Mouse (Mus musculus): Measurements from ENCODE around the gene Kcnj9. TPM values are rescaled to one million over a fixed set of nuclear protein-coding genes. Genes with fewer than 3 reads are reported as not detected.

The Kcnj9 gene
- polyA plus RNA-seq, 1 experiment: 0.01 TPM

DNA sequence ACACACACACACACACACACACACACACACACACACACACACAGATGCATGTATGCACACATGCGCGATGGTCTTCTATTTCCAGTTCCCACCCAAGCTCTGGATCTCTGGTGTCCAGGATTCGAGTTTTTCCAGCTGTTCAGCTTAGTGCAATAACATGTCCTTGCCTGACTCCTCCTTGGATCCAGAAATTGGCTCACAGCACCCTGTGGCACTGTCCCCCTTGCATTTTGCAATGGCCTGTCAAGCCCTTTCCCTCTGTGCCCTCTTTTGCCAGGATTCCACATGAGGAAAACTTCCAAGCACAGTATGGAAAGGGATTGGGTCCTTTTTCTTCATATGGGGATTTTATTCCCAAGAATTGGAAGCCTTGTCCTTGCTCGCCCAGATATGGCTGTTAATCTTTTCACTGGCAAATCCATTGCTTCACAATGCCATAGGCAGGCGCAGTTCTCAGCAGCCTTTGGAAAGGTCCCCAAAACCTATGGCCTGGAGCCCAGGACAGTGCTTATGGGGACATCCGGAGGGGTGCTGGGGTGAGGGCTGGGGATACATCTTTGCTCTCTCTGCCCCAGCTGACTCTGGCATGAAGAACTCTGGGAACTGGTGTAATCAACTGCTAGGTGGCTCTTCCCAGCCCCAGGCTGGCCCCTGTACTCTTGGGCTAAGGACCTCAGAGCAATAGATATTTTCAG lies 32.2 kb downstream of the Kcnj9 start:
- Histone ChIP-seq H3K36me3 (ENCODE audit: control insufficient read depth, insufficient read depth) (no peaks in the 10 kb centered on the region), H3K27me3 (ENCODE audit: control insufficient read depth, insufficient read depth, insufficient read length) (no peaks in the 10 kb centered on the region), H3K4me2 (ENCODE audit: low read depth) (peak overlapping the region; percentile 78), H3ac (ENCODE audit: control insufficient read depth, insufficient read length) (peak overlapping the region; percentile 26), H3K79me2 (ENCODE audit: control insufficient read depth, insufficient read depth) (no peaks in the 10 kb centered on the region), H3K4me3 (peak overlapping the region; percentile 29)
- TF ChIP-seq POLR2A (IDR thresholded peaks at IDR 0.05; ENCODE audit: insufficient read length, low read depth) (peak; percentile 16), SRF (IDR thresholded peaks at IDR 0.05; ENCODE audit: control insufficient read depth, insufficient read length, low read depth) (no peak)

DNA sequence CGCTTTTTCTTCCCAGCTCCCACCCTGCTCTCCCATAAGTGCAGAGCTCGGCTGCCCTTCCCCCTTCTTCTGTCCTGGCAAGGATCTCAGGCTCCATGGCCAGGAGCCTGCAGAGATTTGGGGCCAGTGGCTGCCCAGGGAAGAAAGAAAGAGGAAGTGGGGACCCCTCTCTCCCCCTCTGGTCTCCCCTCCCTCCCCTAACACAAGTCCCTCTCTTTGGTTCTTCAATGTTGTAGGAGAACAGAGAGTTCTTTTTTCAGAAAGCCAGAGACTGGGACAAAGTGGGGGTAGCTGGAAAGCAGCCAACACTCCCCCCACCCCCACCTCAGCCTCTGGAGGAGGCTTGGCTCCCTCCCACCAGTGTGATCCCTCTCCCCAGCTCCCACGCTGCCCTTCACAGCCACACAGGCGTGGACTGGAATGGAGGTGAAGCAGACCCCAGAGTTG lies 33.3 kb downstream of the Kcnj9 start:
- Histone ChIP-seq H3K36me3 (ENCODE audit: control insufficient read depth, insufficient read depth) (no peaks in the 10 kb centered on the region), H3ac (ENCODE audit: control insufficient read depth, insufficient read length) (no peak overlapping the region), H3K4me3 (peak overlapping the region; percentile 29), H3K4me2 (ENCODE audit: low read depth) (peak overlapping the region; percentile 78), H3K27me3 (ENCODE audit: control insufficient read depth, insufficient read depth, insufficient read length) (no peaks in the 10 kb centered on the region), H3K79me2 (ENCODE audit: control insufficient read depth, insufficient read depth) (no peaks in the 10 kb centered on the region)
- no peak for TF ChIP-seq MYOD1 (IDR thresholded peaks at IDR 0.05; ENCODE audit: control insufficient read depth in 1 of 3, insufficient read length in 2 of 3, low read depth in 2 of 3)
- TF ChIP-seq MYOG (IDR thresholded peaks at IDR 0.05; ENCODE audit: control insufficient read depth in 1 of 3, insufficient read depth in 1 of 3, insufficient read length in 2 of 3, low read depth in 2 of 3): no peak
- no peak for TF ChIP-seq E2F4 (IDR thresholded peaks at IDR 0.05; ENCODE audit: insufficient read depth)
- no peak for TF ChIP-seq POLR2A (IDR thresholded peaks at IDR 0.05; ENCODE audit: insufficient read length, low read depth)
- TF ChIP-seq TCF3 (IDR thresholded peaks at IDR 0.05; ENCODE audit: insufficient read length, low read depth): no peak
- no peak for TF ChIP-seq REST (IDR thresholded peaks at IDR 0.05; ENCODE audit: insufficient read depth, insufficient read length)
- no peak for TF ChIP-seq SRF (IDR thresholded peaks at IDR 0.05; ENCODE audit: control insufficient read depth, insufficient read length, low read depth)
- TF ChIP-seq CEBPB (IDR thresholded peaks at IDR 0.05; ENCODE audit: insufficient read depth, poor library complexity, severe bottlenecking): no peak
- TF ChIP-seq USF1 (IDR thresholded peaks at IDR 0.05; ENCODE audit: low read depth): no peak
- TF ChIP-seq MAX (IDR thresholded peaks at IDR 0.05; ENCODE audit: low read depth): no peak
- no peak for TF ChIP-seq POLR2AphosphoS2 (IDR thresholded peaks at IDR 0.05; ENCODE audit: insufficient read length, low read depth)
- TF ChIP-seq TCF12 (IDR thresholded peaks at IDR 0.05; ENCODE audit: insufficient read depth, poor library complexity, severe bottlenecking): no peak

DNA sequence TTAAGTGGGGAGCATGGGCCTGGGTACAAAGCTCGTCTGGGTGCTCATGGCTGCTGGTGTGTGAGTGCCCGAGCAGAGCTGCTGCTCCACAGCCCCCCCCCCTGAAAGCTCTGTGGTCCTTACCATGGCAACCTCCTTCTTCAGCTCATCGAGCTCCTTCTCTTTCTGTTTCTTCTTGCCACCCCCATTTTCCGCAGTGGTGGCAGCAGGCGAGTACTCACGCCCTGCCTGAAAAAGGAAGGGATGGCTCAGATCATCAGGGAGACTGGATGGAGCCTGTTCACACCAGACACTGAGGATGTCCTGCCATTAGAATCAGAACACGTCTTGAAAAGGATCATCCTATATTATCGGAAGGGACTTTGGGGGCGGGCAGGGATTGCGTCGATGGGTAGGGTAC lies 35.7 kb downstream of the Kcnj9 start:
- no peak overlapping the region for H3K4me3 ChIP-seq
- H3ac ChIP-seq (ENCODE audit: control insufficient read depth, insufficient read length): no peak overlapping the region
- H3K79me2 ChIP-seq (ENCODE audit: control insufficient read depth, insufficient read depth): no peaks in the 10 kb centered on the region
- no peak overlapping the region for H3K4me2 ChIP-seq (ENCODE audit: low read depth)
- H3K27me3 ChIP-seq (ENCODE audit: control insufficient read depth, insufficient read depth, insufficient read length): no peaks in the 10 kb centered on the region
- no peaks in the 10 kb centered on the region for H3K36me3 ChIP-seq (ENCODE audit: control insufficient read depth, insufficient read depth)
- TF ChIP-seq TCF3 (IDR thresholded peaks at IDR 0.05; ENCODE audit: insufficient read length, low read depth): no peak

- H3K36me3 ChIP-seq (ENCODE audit: control insufficient read depth, insufficient read depth): no peaks in the 10 kb centered on the region
- TF ChIP-seq MAX (IDR thresholded peaks at IDR 0.05; ENCODE audit: low read depth) (no peak), E2F4 (IDR thresholded peaks at IDR 0.05; ENCODE audit: insufficient read depth) (no peak), USF1 (IDR thresholded peaks at IDR 0.05; ENCODE audit: low read depth) (no peak), POLR2A (IDR thresholded peaks at IDR 0.05; ENCODE audit: insufficient read length, low read depth) (no peak), REST (IDR thresholded peaks at IDR 0.05; ENCODE audit: insufficient read depth, insufficient read length) (no peak), MYOD1 (IDR thresholded peaks at IDR 0.05; ENCODE audit: control insufficient read depth in 1 of 3, insufficient read length in 2 of 3, low read depth in 2 of 3) (no peak), SRF (IDR thresholded peaks at IDR 0.05; ENCODE audit: control insufficient read depth, insufficient read length, low read depth) (no peak), MYOG (IDR thresholded peaks at IDR 0.05; ENCODE audit: control insufficient read depth in 1 of 3, insufficient read depth in 1 of 3, insufficient read length in 2 of 3, low read depth in 2 of 3) (no peak), CEBPB (IDR thresholded peaks at IDR 0.05; ENCODE audit: insufficient read depth, poor library complexity, severe bottlenecking) (no peak), POLR2AphosphoS2 (IDR thresholded peaks at IDR 0.05; ENCODE audit: insufficient read length, low read depth) (no peak), TCF3 (IDR thresholded peaks at IDR 0.05; ENCODE audit: insufficient read length, low read depth) (no peak), TCF12 (IDR thresholded peaks at IDR 0.05; ENCODE audit: insufficient read depth, poor library complexity, severe bottlenecking) (no peak)
These were observed 36.2 kb downstream of the Kcnj9 start for GRCm38 (mm10) chr1:172292880-172293279.

DNA sequence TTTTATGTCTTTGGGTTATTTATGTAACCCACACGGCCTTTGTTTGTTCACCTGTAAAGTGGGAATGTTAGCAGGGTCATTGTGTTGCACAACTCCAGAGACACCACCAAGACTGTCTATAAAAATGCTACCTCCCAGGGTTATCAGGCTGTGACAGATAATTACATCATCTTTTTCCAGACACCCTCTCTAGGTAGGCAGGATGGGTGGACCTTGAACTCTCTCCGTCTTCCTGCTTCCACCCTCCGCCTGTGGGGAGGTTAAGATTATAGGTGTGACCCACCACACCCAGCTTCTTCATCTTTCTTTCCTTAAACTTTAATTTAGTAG lies 39.5 kb downstream of the Kcnj9 start:
- Histone ChIP-seq H3ac (ENCODE audit: control insufficient read depth, insufficient read length) (no peak overlapping the region), H3K4me2 (ENCODE audit: low read depth) (no peak overlapping the region), H3K79me2 (ENCODE audit: control insufficient read depth, insufficient read depth) (no peaks in the 10 kb centered on the region), H3K4me3 (no peak overlapping the region), H3K36me3 (ENCODE audit: control insufficient read depth, insufficient read depth) (peaks cover 3% of the 10 kb centered on the region), H3K27me3 (ENCODE audit: control insufficient read depth, insufficient read depth, insufficient read length) (no peaks in the 10 kb centered on the region)
- no peak for TF ChIP-seq MYOG (IDR thresholded peaks at IDR 0.05; ENCODE audit: control insufficient read depth in 1 of 3, insufficient read depth in 1 of 3, insufficient read length in 2 of 3, low read depth in 2 of 3)
- no peak for TF ChIP-seq TCF3 (IDR thresholded peaks at IDR 0.05; ENCODE audit: insufficient read length, low read depth)
- TF ChIP-seq MYOD1 (IDR thresholded peaks at IDR 0.05; ENCODE audit: control insufficient read depth in 1 of 3, insufficient read length in 2 of 3, low read depth in 2 of 3): no peak
- TF ChIP-seq POLR2A (IDR thresholded peaks at IDR 0.05; ENCODE audit: insufficient read length, low read depth): no peak
- no peak for TF ChIP-seq REST (IDR thresholded peaks at IDR 0.05; ENCODE audit: insufficient read depth, insufficient read length)
- TF ChIP-seq CEBPB (IDR thresholded peaks at IDR 0.05; ENCODE audit: insufficient read depth, poor library complexity, severe bottlenecking): peak; percentile 99
- no peak for TF ChIP-seq SRF (IDR thresholded peaks at IDR 0.05; ENCODE audit: control insufficient read depth, insufficient read length, low read depth)
- no peak for TF ChIP-seq E2F4 (IDR thresholded peaks at IDR 0.05; ENCODE audit: insufficient read depth)
- no peak for TF ChIP-seq USF1 (IDR thresholded peaks at IDR 0.05; ENCODE audit: low read depth)

More at GRCm38 (mm10) chr1:172292880-172293279, 36.2 kb downstream of the Kcnj9 start:
- no peak overlapping the region for H3K4me3 ChIP-seq
- H3K27me3 ChIP-seq (ENCODE audit: control insufficient read depth, insufficient read depth, insufficient read length): no peaks in the 10 kb centered on the region
- no peak overlapping the region for H3K4me2 ChIP-seq (ENCODE audit: low read depth)
- no peaks in the 10 kb centered on the region for H3K79me2 ChIP-seq (ENCODE audit: control insufficient read depth, insufficient read depth)
- H3ac ChIP-seq (ENCODE audit: control insufficient read depth, insufficient read length): no peak overlapping the region

Measured in myocyte (in vitro differentiated cells).